Mouse (Mus musculus) lung, postnatal 0 days (tissue): ENCODE data around the gene Fads6. TPM values are rescaled to one million over a fixed set of nuclear protein-coding genes. Genes with fewer than 3 reads are reported as not detected.

Experiments
- ATAC-seq: fragments of 200-750 bp; cut with Nextera tagmentation; 2 replicates; pipeline ENCODE4 v1.8.0; 2017; ENCODE audit warnings: moderate library complexity
- DNase-seq: peaks from one replicate; pipeline ENCODE4 v3.0.0-alpha.2; 2016; ENCODE audit warnings: low spot score
- H3K27ac ChIP-seq: fragments of 300-500 bp; sonication (generic); 2 replicates; pipeline ENCODE4 v1.5.1; 2014; ENCODE audit warnings: antibody characterized with exemption, mild to moderate bottlenecking, low read length, mixed read lengths
- H3K27me3 ChIP-seq: fragments of 300-500 bp; sonication (generic); replicated peaks from 2 replicates; pipeline ENCODE4 v1.6.1; 2014; ENCODE audit warnings: low read length, mixed read lengths; ENCODE audit not compliant: insufficient read depth
- H3K36me3 ChIP-seq: fragments of 300-500 bp; sonication (generic); 2 replicates; pipeline ENCODE4 v1.6.1; 2014; ENCODE audit warnings: low read length, mixed read lengths; ENCODE audit not compliant: insufficient read depth
- H3K4me1 ChIP-seq: fragments of 300-500 bp; sonication (generic); 2 replicates; pipeline ENCODE4 v1.6.1; 2014; ENCODE audit warnings: antibody characterized with exemption, low read depth, low read length, mixed read lengths; ENCODE audit not compliant: insufficient read depth
- H3K4me2 ChIP-seq: fragments of 300-500 bp; sonication (generic); replicated peaks from 2 replicates; pipeline ENCODE4 v1.6.1; 2014; ENCODE audit warnings: low read depth, mild to moderate bottlenecking, low read length, moderate library complexity, mixed read lengths
- H3K4me3 ChIP-seq: fragments of 300-500 bp; sonication (generic); 2 replicates; pipeline ENCODE4 v1.5.1; 2014; ENCODE audit warnings: low read depth, low read length
- H3K9ac ChIP-seq: fragments of 300-500 bp; sonication (generic); replicated peaks from 2 replicates; pipeline ENCODE4 v1.6.1; 2014; ENCODE audit warnings: low read depth, mild to moderate bottlenecking
- H3K9me3 ChIP-seq: fragments of 300-500 bp; sonication (generic); 2 replicates; pipeline ENCODE4 v1.6.1; 2016; ENCODE audit warnings: low read length, mixed read lengths
- CTCF ChIP-seq: IDR thresholded peaks from 2 replicates; pipeline ENCODE4 v1.5.1; 2016; ENCODE audit warnings: antibody characterized with exemption, mild to moderate bottlenecking
- EP300 ChIP-seq: IDR thresholded peaks from 2 replicates; pipeline ENCODE4 v1.6.1; 2016; ENCODE audit warnings: antibody characterized with exemption, mild to moderate bottlenecking, control low read depth
- WGBS: fragments of 180-500 bp; shearing (Covaris S2); extraction: QIAGEN DNeasy Blood & Tissue Kit; methylation state at CpG from one replicate; pipeline ENCODE4 v1.1.7; 2014; 5-methylcytosine and 5-hydroxymethylcytosine counted together
- polyA plus RNA-seq: library from polyadenylated mRNA; unstranded; fragments of >200 nt; fragmentation: Nextera tagmentation; extraction: Ambion mirVana; gene quantifications from 2 replicates; pipeline ENCODE4 v1.2.1, GENCODE M21; 2015

The Fads6 gene
- polyA plus RNA-seq, 1 experiment from 2014 or later: 0.17 TPM

- TF ChIP-seq EP300: no peak
- TF ChIP-seq CTCF: no peak
- Histone ChIP-seq H3K27me3 (no peaks in the 10 kb centered on the region), H3K9me3 (no peaks in the 10 kb centered on the region), H3K4me3 (no peak overlapping the region), H3K27ac (no peak overlapping the region), H3K4me1 (peaks cover 10% of the 10 kb centered on the region; the same call in 1 of the 2 replicates), H3K36me3 (no peaks in the 10 kb centered on the region), H3K9ac (no peak overlapping the region), H3K4me2 (peak overlapping the region; percentile 87)
- DNase-seq (no peak), ATAC-seq (no peak)
- WGBS: 58% methylated on average over 3 of the region's 3 CpGs
Measured at GRCm38 (mm10) chr11:115275954-115276353, 21.5 kb downstream of the Fads6 start.

DNA sequence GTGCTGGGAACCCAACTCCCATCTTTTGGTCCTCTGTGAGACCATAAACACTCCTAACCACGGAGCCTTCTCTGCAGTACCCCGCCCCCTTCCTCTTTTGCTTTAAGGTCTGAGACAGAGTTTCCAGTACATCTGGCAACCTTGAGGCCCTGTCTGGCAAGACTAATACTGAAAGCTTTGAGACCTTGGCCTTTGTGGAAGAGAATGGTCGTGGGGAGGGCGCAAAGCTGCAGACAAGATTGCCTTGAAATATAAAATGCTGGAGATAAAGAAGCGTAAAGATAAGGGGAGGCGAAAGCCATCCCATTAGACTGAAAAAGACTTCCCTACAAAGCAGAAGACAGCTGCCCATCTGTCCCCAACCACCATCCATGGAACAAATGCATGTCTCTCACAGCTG lies 22.0 kb downstream of the Fads6 start:
- no peak overlapping the region for H3K27ac ChIP-seq
- H3K4me3 ChIP-seq: no peak overlapping the region
- TF ChIP-seq CTCF (no peak), EP300 (no peak)
- H3K9me3 ChIP-seq: no peaks in the 10 kb centered on the region
- H3K4me2 ChIP-seq: no peak overlapping the region
- H3K27me3 ChIP-seq: no peaks in the 10 kb centered on the region
- DNase-seq (no peak), ATAC-seq (no peak)
- no peak overlapping the region for H3K9ac ChIP-seq
- peaks cover 10% of the 10 kb centered on the region; the same call in 1 of the 2 replicates for H3K4me1 ChIP-seq
- 69% methylated on average over 6 of the region's 6 CpGs for WGBS
- no peaks in the 10 kb centered on the region for H3K36me3 ChIP-seq

GRCm38 (mm10) chr11:115274771-115275170 lies 22.7 kb downstream of the Fads6 start:
- Histone ChIP-seq H3K4me3 (no peak overlapping the region), H3K4me2 (no peak overlapping the region), H3K36me3 (no peaks in the 10 kb centered on the region), H3K27ac (no peak overlapping the region), H3K9ac (no peak overlapping the region), H3K9me3 (no peaks in the 10 kb centered on the region), H3K4me1 (peaks cover 10% of the 10 kb centered on the region; the same call in 1 of the 2 replicates), H3K27me3 (no peaks in the 10 kb centered on the region)
- no peak for DNase-seq
- 90% methylated on average over 6 of the region's 6 CpGs for WGBS
- TF ChIP-seq CTCF (no peak), EP300 (no peak)
- ATAC-seq: no peak

- H3K27me3 ChIP-seq: 0 out of 2 replicates have a peak, but pooled peaks cover under 1% of the 10 kb centered on the region
- no peaks in the 10 kb centered on the region for H3K9me3 ChIP-seq
- no peak for TF ChIP-seq CTCF
- no peak for TF ChIP-seq EP300
- H3K27ac ChIP-seq: no peak overlapping the region
- H3K4me1 ChIP-seq: peaks cover 10% of the 10 kb centered on the region; the same call in 1 of the 2 replicates
- WGBS: 80% methylated on average over 7 of the region's 7 CpGs
- H3K36me3 ChIP-seq: no peaks in the 10 kb centered on the region
- ATAC-seq: no peak
- DNase-seq: no peak
- H3K4me3 ChIP-seq: no peak overlapping the region
- no peak overlapping the region for H3K9ac ChIP-seq
- H3K4me2 ChIP-seq: no peak overlapping the region
Measured at GRCm38 (mm10) chr11:115274178-115274577, 23.3 kb downstream of the Fads6 start.

DNA sequence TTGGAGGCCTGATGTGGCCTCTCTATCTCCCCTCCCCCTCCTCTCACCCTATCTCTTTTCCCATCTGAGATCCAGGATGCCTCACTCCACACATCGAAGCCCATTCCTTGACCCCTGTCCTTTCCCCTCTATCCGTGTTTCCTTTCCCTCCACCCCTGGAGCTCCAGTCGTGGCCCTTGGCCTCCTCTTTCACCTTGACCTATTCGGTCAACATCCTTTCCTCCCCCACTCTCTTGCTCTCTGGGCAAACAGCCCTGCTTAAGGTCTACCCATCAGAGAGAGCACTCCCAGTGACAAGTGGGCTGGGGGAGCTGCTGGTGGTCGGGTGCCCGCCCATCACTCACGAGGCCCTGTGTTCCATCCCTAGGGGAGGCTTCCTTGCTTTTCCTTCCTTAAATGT lies 23.7 kb downstream of the Fads6 start:
- ATAC-seq: no peak
- no peaks in the 10 kb centered on the region for H3K9me3 ChIP-seq

GRCm38 (mm10) chr11:115272894-115273498 lies 24.5 kb downstream of the Fads6 start:
- no peaks in the 10 kb centered on the region for H3K9me3 ChIP-seq
- ATAC-seq: no peak
- no peak overlapping the region for H3K4me2 ChIP-seq
- H3K4me3 ChIP-seq: no peak overlapping the region
- 75% methylated on average over 10 of the region's 10 CpGs for WGBS
- H3K27me3 ChIP-seq: peaks cover 10% of the 10 kb centered on the region
- DNase-seq: no peak
- no peak overlapping the region for H3K9ac ChIP-seq
- H3K36me3 ChIP-seq: 0 out of 2 replicates have a peak, but pooled peaks cover 2% of the 10 kb centered on the region
- no peak for TF ChIP-seq EP300
- TF ChIP-seq CTCF: no peak
- peaks cover 10% of the 10 kb centered on the region; the same call in 1 of the 2 replicates for H3K4me1 ChIP-seq
- H3K27ac ChIP-seq: no peak overlapping the region

More for the DNA sequence above, 23.7 kb downstream of the Fads6 start:
- Histone ChIP-seq H3K9ac (no peak overlapping the region), H3K27me3 (0 out of 2 replicates have a peak, but pooled peaks cover 4% of the 10 kb centered on the region), H3K4me3 (no peak overlapping the region), H3K4me1 (peaks cover 10% of the 10 kb centered on the region; the same call in 1 of the 2 replicates), H3K4me2 (no peak overlapping the region), H3K27ac (no peak overlapping the region), H3K36me3 (no peaks in the 10 kb centered on the region)
- DNase-seq: no peak
- no peak for TF ChIP-seq EP300
- no peak for TF ChIP-seq CTCF
- WGBS: 46% methylated on average over 7 of the region's 7 CpGs
